Mouse (Mus musculus): ENCODE measurements around the gene Msantd1. TPM values are rescaled to one million over a fixed set of nuclear protein-coding genes. Genes with fewer than 3 reads are reported as not detected.

The Msantd1 gene
- 2.6 TPM for total RNA-seq (2023)

GRCm38 (mm10) chr5:34907910-34908725, at the start of gene Msantd1:
Gene Msantd1, plus strand, starts transcription at chr5:34908012.

GRCm38 (mm10) chr5:34948861-34949760, 41.3 kb downstream of the Msantd1 start, which contains the start of gene Rgs12:
Gene Rgs12, plus strand, starts transcription at chr5:34949445.

Other genes with a start within 250 kb of the Msantd1 start
- 37.5 TPM for gene Nop14, start 247.9 kb upstream of the Msantd1 start, total RNA-seq (2023)
- 7.0 TPM for gene Grk4, start 247.6 kb upstream of the Msantd1 start, total RNA-seq (2023)
- gene Htt, start 146.3 kb upstream of the Msantd1 start, total RNA-seq (2023), result 58.6 TPM
- gene Rgs12, start 41.4 kb downstream of the Msantd1 start, total RNA-seq (2023), result 3.1 TPM
- not detected for gene Hgfac, start 133.5 kb downstream of the Msantd1 start, total RNA-seq (2023)
- not detected for gene Dok7, start 148.8 kb downstream of the Msantd1 start, total RNA-seq (2023)
- gene Lrpap1, start 197.8 kb downstream of the Msantd1 start, total RNA-seq (2023), result 40.4 TPM

Measured in CD8-positive naive resting alpha-beta T cell, adult 57 days (primary cell).